Mouse (Mus musculus): ENCODE data around the gene Cd247.
A peak's percentile ranks its signal among the peaks of the same experiment; 100 is the strongest.

The Cd247 gene

GRCm38 (mm10) chr1:165857279-165857678, 68.8 kb downstream of the Cd247 start:
- no peak for DNase-seq

- DNase-seq, result no peak
These were observed 69.9 kb downstream of the Cd247 start for GRCm38 (mm10) chr1:165858356-165858755.

DNA sequence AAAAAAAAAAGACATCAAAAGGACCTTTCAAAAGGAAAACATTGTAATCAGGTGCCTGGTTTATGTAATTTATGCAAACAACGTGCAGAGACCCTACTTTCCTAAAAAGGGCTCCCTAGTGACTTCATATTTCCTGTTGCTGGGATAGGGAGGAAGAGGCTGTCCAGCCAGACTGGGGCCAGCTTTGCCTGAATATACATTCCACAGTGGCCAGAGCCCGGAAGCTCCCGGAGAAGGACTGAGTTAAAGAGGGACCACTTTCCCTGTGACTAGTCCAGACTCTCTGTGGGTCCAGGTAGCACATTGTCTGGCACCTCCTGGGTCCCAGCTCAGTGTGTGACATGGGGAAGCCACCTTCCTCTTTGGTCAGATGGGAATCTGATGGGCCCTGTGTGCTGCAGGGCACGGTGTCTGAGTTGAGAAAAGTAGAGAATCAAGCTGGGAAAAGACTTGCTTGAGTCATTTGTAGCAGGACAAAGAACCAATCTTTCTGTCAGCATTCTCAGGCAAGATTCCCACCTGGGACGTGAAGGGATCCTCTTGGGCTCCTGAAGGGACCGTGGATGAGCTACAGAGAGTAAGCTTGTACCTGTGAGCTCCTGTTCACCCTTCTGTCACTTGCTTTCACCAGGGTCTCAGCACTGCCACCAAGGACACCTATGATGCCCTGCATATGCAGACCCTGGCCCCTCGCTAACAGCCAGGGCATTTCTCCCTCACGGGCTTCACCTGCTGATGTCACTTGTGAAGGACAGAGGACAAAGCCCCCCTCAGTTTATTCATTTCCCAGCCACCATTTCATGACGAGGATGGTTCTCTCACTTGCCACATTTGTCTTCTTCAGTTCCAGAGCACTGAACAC, 72.1 kb downstream of the Cd247 start:
- DNase-seq, result no peak

DNA sequence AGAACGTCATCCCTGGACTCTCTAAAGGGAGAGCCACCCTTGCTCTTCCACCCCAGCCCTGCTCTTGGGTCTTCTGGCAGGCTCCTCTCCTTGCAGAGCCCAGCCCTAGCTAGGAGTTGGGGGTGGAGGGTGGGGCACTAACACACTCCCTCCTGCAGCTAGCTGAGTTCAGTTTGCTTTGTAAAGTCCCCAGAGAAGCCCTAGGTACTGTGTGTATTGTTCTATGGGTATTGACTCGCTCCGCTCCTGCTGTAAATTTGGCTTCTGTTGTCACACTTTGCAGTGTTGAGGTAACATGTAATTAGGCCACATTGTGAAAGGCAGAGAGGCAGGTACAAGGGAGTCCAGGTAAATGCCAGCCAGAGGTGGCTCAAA, 72.7 kb downstream of the Cd247 start:
- no peak for DNase-seq

- DNase-seq, result no peak
These were observed 73.6 kb downstream of the Cd247 start for GRCm38 (mm10) chr1:165862059-165862458.

DNA sequence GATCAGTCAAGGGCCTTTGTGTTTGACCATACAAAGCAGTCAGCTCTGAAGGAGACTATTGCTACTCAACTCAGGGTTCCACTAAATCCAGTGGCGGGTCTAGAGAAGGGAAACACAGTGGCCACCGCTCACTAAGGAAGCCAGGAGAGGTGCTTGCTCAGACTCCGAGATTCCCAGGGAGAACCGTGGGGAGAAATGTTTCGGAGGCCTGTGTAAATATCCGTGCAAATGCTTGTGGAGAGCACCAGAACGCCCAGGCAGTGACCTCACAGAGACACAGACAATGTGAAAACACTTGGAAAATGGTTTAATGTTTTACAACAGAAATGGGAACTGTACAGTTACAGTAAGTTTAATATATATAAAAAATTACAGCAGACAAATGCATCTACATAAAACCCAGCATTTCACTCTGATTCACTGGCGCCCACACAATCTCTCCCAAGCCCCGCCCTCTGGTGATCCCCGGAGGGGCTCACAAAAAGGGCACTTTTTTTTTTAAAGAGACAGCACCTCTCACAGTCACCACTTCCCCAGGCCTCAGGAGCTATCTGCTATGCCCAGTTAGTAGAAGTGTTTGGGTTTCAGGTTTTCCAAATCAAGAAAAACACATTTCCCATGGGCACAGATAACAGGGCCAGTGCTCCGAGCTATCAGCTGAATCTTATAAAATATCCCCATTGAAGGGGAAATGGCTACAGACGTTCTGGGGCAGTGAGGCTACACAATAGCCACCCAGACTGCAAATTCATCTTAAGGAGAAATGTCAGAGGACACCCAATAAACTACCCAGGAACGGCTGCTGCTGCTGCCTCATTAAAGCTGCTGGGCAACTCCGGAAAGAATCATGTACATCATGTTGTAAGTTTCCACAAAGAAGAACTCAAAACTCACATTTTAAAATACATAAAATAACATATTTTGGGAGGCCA, 76.6 kb downstream of the Cd247 start:
- no peak for DNase-seq

GRCm38 (mm10) chr1:165866630-165867280, 78.3 kb downstream of the Cd247 start:
- no peak for DNase-seq

DNA sequence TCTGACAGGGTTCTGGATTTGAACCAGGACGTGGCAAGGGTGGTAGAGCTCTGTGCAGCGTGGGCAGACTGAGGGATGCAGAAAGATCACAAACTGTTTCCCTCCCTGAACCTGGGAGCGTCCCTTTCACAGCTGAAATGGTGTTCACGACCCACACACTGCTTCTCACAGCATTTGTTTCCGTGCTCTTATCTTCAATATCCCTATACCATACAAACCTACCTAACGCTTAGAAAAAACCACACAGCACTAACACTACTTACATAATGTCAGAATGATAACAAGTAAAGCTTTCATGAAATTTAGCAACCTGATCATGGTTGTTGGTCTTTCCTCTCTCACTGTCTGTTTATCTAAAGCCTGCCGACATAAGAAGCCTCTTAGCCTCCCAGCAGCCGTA, 80.2 kb downstream of the Cd247 start:
- no peak for DNase-seq

DNA sequence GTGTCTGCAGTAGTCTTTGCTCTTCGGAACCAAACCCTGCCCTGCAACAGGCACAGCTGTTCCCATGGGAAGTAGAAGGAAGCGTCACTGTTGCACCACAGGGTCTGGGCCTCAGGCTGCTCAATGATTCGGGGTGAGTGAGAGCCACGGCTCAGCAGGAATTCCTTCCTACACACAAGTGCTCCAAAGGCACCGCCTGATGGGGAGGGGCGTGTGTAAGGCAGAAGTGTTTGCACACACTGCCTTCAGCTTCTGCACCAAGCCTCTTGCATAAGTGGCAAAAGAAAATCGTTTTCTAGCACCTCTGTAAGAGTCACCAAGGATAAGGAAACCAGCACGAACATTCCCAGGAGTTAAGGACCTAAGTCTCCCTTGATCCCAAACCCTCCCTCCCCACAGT, 86.2 kb downstream of the Cd247 start:
- no peak for DNase-seq

- DNase-seq, result no peak
These were observed 87.2 kb downstream of the Cd247 start for GRCm38 (mm10) chr1:165875520-165876284.

GRCm38 (mm10) chr1:165878751-165879150, 90.3 kb downstream of the Cd247 start:
- no peak for DNase-seq

- peak; percentile 20 for DNase-seq
These were observed 93.8 kb downstream of the Cd247 start for GRCm38 (mm10) chr1:165882146-165882900.

GRCm38 (mm10) chr1:165891686-165892085, 103.2 kb downstream of the Cd247 start:
- no peak for DNase-seq

DNA sequence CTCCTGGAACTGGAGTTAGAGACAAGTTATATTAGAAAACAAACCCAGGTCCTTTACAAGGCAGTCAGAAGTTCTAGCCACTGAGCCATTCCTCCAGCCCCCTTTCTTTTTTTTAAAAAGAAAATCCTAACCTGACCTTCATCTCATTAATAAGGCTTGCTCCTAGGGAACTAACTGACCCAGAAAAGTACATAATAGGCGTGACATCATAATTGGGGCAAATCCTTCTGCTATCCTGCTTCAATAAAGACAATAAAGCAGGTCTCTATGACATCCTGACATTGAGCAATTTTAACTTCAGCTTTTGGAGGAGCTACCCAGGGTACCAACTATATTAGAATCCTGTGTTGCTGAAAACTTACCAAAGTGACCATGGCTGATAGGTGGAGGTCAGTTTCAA, 115.1 kb downstream of the Cd247 start:
- DNase-seq, result no peak

DNA sequence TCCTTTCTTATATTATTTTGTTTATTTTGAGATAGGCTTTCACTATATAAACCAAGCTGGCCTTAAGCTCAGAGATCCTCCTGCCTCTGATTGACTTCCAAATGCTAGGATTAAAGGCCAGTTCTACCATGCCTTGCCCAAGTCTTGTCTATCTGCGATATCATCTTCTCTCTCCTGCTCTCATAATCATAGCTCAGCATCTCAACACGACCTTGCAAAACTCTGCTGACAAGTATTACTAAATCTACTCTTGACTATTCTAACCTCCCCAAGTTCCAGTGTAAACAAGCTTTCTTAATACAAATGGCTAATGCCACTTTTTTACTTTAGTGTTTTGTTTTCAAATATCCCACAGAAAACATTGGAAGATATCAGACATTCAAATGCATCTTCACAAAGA, 119.7 kb downstream of the Cd247 start:
- DNase-seq, result no peak

GRCm38 (mm10) chr1:165908806-165909205, 120.3 kb downstream of the Cd247 start:
- no peak for DNase-seq

GRCm38 (mm10) chr1:165909471-165909870, 121.0 kb downstream of the Cd247 start:
- DNase-seq, result peak; percentile 69

- no peak for DNase-seq
These were observed 125.4 kb downstream of the Cd247 start for GRCm38 (mm10) chr1:165913720-165914415.

GRCm38 (mm10) chr1:165914416-165914801, 125.9 kb downstream of the Cd247 start:
- DNase-seq, result no peak

DNA sequence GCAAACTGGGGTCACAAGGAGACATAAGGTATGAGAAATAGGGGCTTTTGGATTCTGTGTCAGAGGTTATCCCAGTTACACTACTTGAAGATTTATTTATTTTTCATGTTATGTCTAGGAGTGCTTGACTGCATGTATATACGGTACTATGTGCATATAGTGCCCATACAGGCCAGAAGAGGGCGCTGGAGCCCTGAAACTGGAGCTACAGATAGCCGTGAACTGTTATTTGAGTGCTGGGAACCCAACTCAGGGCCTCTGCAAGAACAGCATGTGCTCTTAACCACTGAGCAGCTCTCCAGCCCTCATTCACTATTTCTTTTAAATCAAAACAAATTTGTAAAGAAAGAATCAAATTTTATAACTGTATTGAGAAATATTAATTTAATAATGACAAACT, 132.5 kb downstream of the Cd247 start:
- DNase-seq, result no peak

DNA sequence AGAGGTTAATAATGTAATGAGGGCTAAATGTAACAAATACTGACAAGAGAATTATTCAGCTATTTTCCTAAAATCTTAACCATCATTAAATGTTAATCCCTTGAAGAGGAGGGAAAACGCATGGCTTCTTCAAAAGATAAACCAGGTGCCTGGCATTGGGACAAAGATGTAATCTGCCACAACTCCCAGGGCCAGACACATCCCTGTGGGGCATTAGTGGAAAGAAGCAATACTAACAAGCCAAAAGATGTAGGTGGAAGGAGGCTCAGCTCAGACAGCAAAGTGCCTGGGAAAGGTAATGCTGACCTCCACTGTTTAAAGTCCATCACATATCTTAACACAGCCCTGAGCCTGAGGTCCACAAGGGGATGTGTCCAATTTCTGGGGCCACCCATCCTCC, 134.0 kb downstream of the Cd247 start:
- DNase-seq, result no peak

Measured in cerebellum, adult 11 months (tissue).